Mouse (Mus musculus) kidney, embryonic 15.5 days (tissue): ENCODE measurements around the gene Reln. TPM values are rescaled to one million over a fixed set of nuclear protein-coding genes. Genes with fewer than 3 reads are reported as not detected.
A peak's percentile ranks its signal among the peaks of the same experiment; 100 is the strongest.

Experiments
- ATAC-seq: fragments of 200-750 bp; cut with Nextera tagmentation; replicated peaks from 2 replicates; pipeline ENCODE4 v1.8.0; 2017; ENCODE audit warnings: moderate TSS enrichment; ENCODE audit not compliant: low FRiP score
- H3K27ac ChIP-seq: fragments of 300-500 bp; sonication (generic); 2 replicates; pipeline ENCODE4 v1.5.1; 2015; ENCODE audit warnings: mild to moderate bottlenecking, inconsistent platforms
- H3K27me3 ChIP-seq: fragments of 300-500 bp; sonication (generic); 2 replicates; pipeline ENCODE4 v1.6.1; 2015; ENCODE audit warnings: inconsistent platforms
- H3K36me3 ChIP-seq: fragments of 300-500 bp; sonication (generic); 2 replicates; pipeline ENCODE4 v1.6.1; 2015; ENCODE audit warnings: inconsistent platforms
- H3K4me1 ChIP-seq: fragments of 300-500 bp; sonication (generic); 2 replicates; pipeline ENCODE4 v1.6.1; 2015; ENCODE audit warnings: inconsistent platforms
- H3K4me2 ChIP-seq: fragments of 300-500 bp; sonication (generic); 2 replicates; pipeline ENCODE4 v1.6.1; 2015; ENCODE audit warnings: moderate library complexity, mild to moderate bottlenecking, inconsistent platforms
- H3K4me3 ChIP-seq: fragments of 300-500 bp; sonication (generic); replicated peaks from 2 replicates; pipeline ENCODE4 v1.5.1; 2015; ENCODE audit warnings: mild to moderate bottlenecking, inconsistent platforms
- H3K9ac ChIP-seq: fragments of 300-500 bp; sonication (generic); 2 replicates; pipeline ENCODE4 v1.6.1; 2015; ENCODE audit warnings: mild to moderate bottlenecking, inconsistent platforms
- H3K9me3 ChIP-seq: fragments of 300-500 bp; sonication (generic); replicated peaks from 2 replicates; pipeline ENCODE4 v1.6.1; 2016; ENCODE audit warnings: inconsistent platforms
- WGBS: fragments of 180-500 bp; shearing (Covaris S2); methylation state at CpG from one replicate; pipeline ENCODE4 v1.1.7; 2015; ENCODE audit warnings: mixed read lengths; 5-methylcytosine and 5-hydroxymethylcytosine counted together
- polyA plus RNA-seq: library from polyadenylated mRNA; unstranded; fragments of >200 nt; fragmentation: Nextera tagmentation; extraction: Ambion mirVana; gene quantifications from 2 replicates; pipeline ENCODE4 v1.2.1, GENCODE M21; 2015

Reln gene
- polyA plus RNA-seq, 1 experiment from 2014 or later, result 13.0 TPM

DNA sequence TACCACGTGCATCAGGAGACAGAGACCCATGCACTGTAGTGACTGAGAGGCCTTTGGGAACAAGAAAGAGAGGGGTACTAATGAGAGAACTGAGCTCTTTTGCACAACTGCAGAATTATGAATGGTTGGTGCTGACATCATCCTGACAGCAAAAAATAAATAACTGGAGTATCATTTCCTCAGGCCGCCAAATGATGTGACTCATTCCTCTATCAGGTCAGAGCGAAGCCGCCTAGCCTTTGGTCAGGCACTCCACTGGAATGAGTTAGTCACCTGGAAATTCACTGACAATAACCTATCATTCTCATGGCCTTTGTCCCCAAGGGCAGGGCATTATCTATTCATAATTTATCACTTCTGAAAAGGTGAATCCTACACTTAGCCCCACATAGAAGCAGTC lies 202.7 kb downstream of the Reln start:
- Histone ChIP-seq H3K27ac (no peak overlapping the region), H3K36me3 (no peaks in the 10 kb centered on the region), H3K27me3 (no peaks in the 10 kb centered on the region), H3K4me3 (no peak overlapping the region), H3K9me3 (peaks cover 3% of the 10 kb centered on the region; the same call in 1 of the 2 replicates), H3K4me2 (no peak overlapping the region), H3K4me1 (no peaks in the 10 kb centered on the region), H3K9ac (no peak overlapping the region)
- ATAC-seq, result no peak
- WGBS, result 78% methylated on average over 4 of the region's 4 CpGs

DNA sequence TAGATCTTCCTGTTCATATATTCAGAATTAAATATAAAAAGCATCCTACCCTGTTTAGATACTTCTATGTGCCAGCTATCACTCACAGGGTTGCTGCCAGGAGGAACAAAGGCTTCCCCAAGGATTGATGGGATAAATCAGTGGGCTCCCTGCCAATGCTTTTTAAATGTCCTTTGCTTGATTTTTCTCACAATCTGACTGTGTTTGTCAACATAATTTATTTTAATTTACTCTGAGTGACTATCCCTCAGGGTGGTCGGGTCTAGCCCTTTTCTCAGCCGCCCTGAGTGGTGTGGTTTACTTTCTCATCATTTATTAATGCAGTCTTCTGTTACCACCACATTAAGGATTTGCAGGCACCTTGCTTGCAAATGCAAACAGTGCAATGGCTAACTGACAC lies 205.5 kb downstream of the Reln start:
- Histone ChIP-seq H3K27me3 (no peaks in the 10 kb centered on the region), H3K36me3 (no peaks in the 10 kb centered on the region), H3K4me1 (peaks cover 3% of the 10 kb centered on the region; the same call in 1 of the 2 replicates), H3K27ac (no peak overlapping the region), H3K4me2 (no peak overlapping the region), H3K9ac (no peak overlapping the region), H3K4me3 (no peak overlapping the region), H3K9me3 (peaks cover 3% of the 10 kb centered on the region; the same call in 1 of the 2 replicates)
- no peak for ATAC-seq
- 66% methylated on average over 2 of the region's 2 CpGs for WGBS

DNA sequence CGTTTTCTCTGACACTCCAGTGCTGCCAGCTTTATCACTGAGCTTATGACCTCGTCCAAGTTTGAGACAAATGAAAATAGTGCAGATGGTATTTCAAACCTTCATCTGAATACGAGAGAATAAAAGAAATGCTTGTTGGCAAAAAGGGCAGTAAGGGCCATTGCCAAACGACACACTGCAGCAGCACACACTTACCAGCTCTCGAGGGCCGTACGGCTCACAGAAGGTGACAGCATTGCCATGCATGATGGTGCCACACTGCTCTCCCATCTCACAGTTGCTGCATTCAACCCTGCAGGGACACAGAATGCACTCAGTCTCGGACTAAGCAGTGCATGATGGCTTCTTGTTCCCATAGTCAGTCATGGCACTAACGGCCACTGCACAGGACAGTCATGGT lies 210.1 kb downstream of the Reln start:
- Histone ChIP-seq H3K4me2 (no peak overlapping the region), H3K4me3 (no peak overlapping the region), H3K9ac (no peak overlapping the region), H3K36me3 (no peaks in the 10 kb centered on the region), H3K27ac (no peak overlapping the region), H3K9me3 (peaks cover 3% of the 10 kb centered on the region; the same call in 1 of the 2 replicates), H3K27me3 (no peaks in the 10 kb centered on the region), H3K4me1 (peaks cover 3% of the 10 kb centered on the region; the same call in 1 of the 2 replicates)
- ATAC-seq, result no peak
- WGBS, result 63% methylated on average over 9 of the region's 9 CpGs

DNA sequence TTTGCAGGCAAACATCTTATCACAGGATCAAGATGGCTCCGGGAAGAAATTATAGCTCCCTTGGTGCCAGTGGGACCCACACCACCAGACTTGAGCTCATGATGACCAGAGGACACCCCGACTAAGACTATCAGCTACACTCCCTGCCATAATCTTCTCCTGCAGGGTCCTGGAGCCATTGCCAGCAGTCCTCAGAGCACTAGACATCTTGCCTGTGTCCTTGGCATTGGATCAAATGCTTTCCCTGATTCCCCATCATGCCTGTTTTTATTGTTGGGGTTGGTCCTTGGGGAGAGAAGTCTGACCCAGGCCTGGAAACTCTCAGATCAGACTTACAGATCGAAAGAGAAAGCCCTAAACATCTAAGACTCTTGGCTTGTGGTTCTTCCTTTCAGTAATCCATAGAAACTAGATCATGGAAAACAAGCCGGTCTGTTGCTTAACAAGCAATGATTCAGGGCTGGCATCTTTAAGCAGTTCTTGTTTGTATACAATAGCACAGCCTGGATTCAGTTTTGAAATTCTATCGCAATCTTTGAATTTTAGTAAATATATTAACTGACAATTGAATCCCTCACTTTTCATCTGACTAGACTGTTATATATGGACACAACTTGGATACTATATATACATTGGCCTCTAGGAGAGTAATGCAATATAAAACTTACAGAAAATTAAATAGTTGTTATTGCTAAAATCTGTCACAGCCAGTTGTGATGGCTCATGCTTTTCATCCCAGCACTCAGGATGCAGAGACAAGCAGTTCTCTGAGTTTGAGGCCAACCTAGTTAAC lies 212.6 kb downstream of the Reln start:
- Histone ChIP-seq H3K4me1 (peaks cover 3% of the 10 kb centered on the region; the same call in 1 of the 2 replicates), H3K27ac (no peak overlapping the region), H3K27me3 (no peaks in the 10 kb centered on the region), H3K9ac (no peak overlapping the region), H3K36me3 (no peaks in the 10 kb centered on the region), H3K4me3 (no peak overlapping the region), H3K4me2 (no peak overlapping the region), H3K9me3 (no peaks in the 10 kb centered on the region)
- no peak for ATAC-seq
- WGBS, result 79% methylated on average over 5 of the region's 5 CpGs

DNA sequence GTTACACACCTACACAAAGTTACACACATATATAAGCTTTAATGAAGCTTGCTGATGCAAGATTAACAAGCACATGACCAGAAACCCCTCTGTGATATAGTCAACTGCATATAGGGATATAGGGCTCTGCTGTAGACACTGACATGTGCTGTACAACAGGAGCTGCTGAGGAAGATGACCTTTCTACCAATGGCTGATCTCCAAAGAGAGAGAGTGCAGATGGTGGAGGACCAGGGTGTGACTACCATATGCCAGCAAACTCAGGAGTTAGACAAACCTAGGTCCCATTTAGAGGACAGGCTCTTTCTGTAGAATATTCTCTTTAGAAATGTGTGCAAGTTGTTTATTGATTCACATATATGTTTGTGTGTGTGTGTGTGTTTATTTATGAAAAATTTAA lies 216.9 kb downstream of the Reln start:
- Histone ChIP-seq H3K4me2 (no peak overlapping the region), H3K27ac (no peak overlapping the region), H3K4me1 (no peaks in the 10 kb centered on the region), H3K9ac (no peak overlapping the region), H3K4me3 (no peak overlapping the region), H3K36me3 (no peaks in the 10 kb centered on the region), H3K9me3 (no peaks in the 10 kb centered on the region), H3K27me3 (no peaks in the 10 kb centered on the region)
- ATAC-seq, result no peak

DNA sequence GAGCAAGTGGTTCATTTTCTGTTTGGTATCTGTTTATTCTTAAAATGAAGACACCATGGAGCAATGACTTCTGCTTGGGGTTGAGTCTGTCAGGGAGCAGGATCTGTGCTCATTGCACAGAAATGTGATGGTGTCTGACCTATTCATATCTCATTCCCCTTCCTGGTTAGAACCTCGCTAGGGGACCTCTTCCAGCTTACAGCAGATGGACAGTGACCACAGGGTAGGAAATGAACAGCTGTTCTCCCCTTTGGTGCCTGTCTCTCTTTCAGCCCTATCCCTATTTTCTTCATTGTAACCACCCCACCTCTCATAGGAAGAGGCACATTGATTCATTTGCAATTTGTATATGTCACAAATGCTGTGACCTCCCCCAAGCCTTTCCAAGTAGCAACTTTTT lies 225.2 kb downstream of the Reln start:
- 65% methylated on average over 1 of the region's 1 CpGs for WGBS
- Histone ChIP-seq H3K27me3 (no peaks in the 10 kb centered on the region), H3K9me3 (no peaks in the 10 kb centered on the region), H3K4me2 (no peak overlapping the region), H3K9ac (no peak overlapping the region), H3K27ac (no peak overlapping the region), H3K36me3 (no peaks in the 10 kb centered on the region), H3K4me1 (no peaks in the 10 kb centered on the region), H3K4me3 (no peak overlapping the region)
- no peak for ATAC-seq

DNA sequence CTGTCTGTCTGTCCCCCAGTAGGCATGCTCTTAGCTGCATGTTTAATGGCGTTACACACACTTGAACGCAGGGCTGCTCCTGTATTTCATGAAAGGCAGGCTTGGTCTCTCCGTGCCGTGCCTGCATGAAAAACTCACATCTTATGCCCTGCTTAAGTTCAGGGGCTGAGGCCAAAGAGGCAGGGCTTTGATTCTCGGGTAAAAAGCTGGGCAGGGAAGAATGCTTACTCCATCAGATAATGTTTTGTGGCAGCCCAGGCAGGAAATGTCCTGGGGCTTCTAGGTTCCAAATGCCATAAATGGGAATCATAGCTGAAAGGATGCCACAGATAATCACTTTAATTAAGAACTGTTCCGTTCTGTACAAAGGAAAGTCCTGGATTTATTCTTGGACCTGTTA lies 226.0 kb downstream of the Reln start:
- Histone ChIP-seq H3K36me3 (no peaks in the 10 kb centered on the region), H3K4me1 (no peaks in the 10 kb centered on the region), H3K9ac (no peak overlapping the region), H3K9me3 (no peaks in the 10 kb centered on the region), H3K4me2 (no peak overlapping the region), H3K4me3 (no peak overlapping the region), H3K27me3 (no peaks in the 10 kb centered on the region), H3K27ac (no peak overlapping the region)
- ATAC-seq, result no peak
- WGBS, result 61% methylated on average over 6 of the region's 6 CpGs

DNA sequence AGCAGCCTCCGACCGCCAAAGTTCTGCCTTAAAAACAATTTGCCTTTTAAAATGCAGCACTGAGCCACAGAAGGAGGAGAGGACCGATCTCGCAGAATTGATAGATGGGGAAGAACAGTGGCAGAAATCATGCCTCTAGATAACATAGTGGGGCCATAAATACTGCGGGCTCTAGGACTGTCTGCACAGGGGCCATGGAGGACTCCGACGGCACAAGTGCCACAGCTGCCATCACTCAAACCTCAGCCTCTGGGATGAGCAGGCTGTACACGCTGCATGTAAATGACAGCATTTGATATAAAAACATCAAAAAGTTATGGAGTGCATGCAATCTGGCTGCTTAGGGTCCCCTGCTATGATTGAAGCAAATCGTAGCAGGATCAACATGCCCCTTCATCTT lies 227.6 kb downstream of the Reln start:
- no peaks in the 10 kb centered on the region for H3K9me3 ChIP-seq
- 41% methylated on average over 9 of the region's 9 CpGs for WGBS
- H3K4me3 ChIP-seq, result no peak overlapping the region
- H3K27ac ChIP-seq, result no peak overlapping the region
- ATAC-seq, result 0 out of 2 replicates have a peak, but pooled peaks have one; percentile 29
- no peaks in the 10 kb centered on the region for H3K36me3 ChIP-seq
- H3K4me1 ChIP-seq, result no peaks in the 10 kb centered on the region
- no peaks in the 10 kb centered on the region for H3K27me3 ChIP-seq
- no peak overlapping the region for H3K4me2 ChIP-seq
- H3K9ac ChIP-seq, result no peak overlapping the region

DNA sequence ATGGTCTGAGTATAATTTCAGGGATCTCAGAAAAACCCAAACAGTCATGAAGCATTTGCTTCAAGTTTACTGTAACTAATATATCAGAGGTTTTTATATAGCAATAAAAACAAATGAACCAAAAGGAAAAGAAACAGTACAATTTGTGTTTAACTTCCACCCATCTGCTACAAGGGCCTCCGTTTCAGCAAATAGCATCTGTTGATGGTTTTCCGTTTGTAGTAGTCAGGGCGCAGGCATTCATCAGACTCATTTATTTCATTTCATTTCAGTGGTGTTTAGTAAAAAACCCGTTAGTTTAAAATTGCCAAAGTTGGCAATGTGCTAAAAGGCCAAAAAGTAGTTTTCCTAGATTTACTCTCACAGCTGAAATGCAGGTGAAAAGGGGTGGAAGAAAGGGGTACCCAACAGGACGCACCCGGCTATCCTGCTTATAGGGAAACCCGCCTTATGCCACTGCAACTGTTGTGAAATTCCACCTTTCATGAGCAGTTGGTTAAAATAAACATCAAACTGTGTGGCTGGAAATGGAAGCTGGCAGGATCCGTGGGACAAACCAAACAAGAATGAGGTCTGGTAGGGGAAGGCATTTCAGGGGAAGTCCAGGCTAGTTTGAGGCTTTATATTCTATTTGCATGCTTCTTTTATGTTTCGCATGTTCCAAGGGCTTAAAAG lies 237.6 kb downstream of the Reln start:
- H3K4me3 ChIP-seq, result no peak overlapping the region
- H3K27ac ChIP-seq, result no peak overlapping the region
- H3K4me1 ChIP-seq, result no peaks in the 10 kb centered on the region
- no peak for ATAC-seq
- no peak overlapping the region for H3K9ac ChIP-seq
- no peaks in the 10 kb centered on the region for H3K9me3 ChIP-seq
- H3K4me2 ChIP-seq, result no peak overlapping the region
- H3K36me3 ChIP-seq, result no peaks in the 10 kb centered on the region
- no peaks in the 10 kb centered on the region for H3K27me3 ChIP-seq
- 68% methylated on average over 9 of the region's 9 CpGs for WGBS

DNA sequence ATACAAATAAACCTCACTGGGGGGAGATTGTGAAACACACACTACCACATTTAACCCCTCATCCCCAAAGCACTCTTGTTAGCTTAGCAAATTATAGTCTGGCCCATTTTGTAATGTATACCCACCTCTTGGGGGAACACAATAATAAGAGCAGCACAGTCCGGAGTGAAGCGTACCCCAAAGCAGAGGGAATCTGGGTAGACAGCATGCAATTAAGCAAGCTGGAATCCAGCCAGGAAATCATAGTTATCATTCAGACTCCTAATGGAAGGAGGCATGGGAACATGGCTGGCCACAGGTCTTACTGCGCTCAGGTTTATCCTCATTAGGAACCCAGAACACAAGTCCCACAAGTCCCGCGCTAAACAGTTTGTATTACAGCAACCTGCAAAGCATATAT lies 249.5 kb downstream of the Reln start:
- H3K4me3 ChIP-seq, result no peak overlapping the region
- no peaks in the 10 kb centered on the region for H3K36me3 ChIP-seq
- H3K27me3 ChIP-seq, result no peaks in the 10 kb centered on the region
- no peak overlapping the region for H3K9ac ChIP-seq
- H3K4me2 ChIP-seq, result no peak overlapping the region
- 84% methylated on average over 5 of the region's 5 CpGs for WGBS
- no peaks in the 10 kb centered on the region for H3K9me3 ChIP-seq
- no peaks in the 10 kb centered on the region for H3K4me1 ChIP-seq
- no peak for ATAC-seq
- no peak overlapping the region for H3K27ac ChIP-seq

DNA sequence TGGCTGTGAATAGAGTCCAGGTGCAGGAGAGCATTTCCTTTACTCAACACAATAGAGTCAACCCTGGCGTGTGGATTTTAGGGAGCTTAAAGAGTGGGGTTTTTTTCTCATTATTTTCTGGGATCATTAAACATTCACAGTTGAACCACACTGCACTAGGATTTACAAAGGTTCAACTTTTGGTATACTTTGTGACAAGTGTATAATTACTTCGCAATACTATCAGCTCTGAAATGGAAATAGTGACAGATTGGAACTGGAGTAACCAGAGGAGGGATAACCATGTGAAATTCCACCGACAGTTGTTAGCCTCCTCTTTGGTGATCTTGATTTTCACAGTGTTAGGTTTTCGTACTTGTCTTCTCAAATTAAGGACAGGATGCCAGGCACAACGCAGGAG lies 250.5 kb downstream of the Reln start:
- no peaks in the 10 kb centered on the region for H3K27me3 ChIP-seq
- H3K9me3 ChIP-seq, result no peaks in the 10 kb centered on the region
- H3K4me1 ChIP-seq, result no peaks in the 10 kb centered on the region
- H3K27ac ChIP-seq, result no peak overlapping the region
- no peak overlapping the region for H3K4me3 ChIP-seq
- no peak overlapping the region for H3K4me2 ChIP-seq
- no peak for ATAC-seq
- no peak overlapping the region for H3K9ac ChIP-seq
- H3K36me3 ChIP-seq, result no peaks in the 10 kb centered on the region
- 70% methylated on average over 5 of the region's 5 CpGs for WGBS

DNA sequence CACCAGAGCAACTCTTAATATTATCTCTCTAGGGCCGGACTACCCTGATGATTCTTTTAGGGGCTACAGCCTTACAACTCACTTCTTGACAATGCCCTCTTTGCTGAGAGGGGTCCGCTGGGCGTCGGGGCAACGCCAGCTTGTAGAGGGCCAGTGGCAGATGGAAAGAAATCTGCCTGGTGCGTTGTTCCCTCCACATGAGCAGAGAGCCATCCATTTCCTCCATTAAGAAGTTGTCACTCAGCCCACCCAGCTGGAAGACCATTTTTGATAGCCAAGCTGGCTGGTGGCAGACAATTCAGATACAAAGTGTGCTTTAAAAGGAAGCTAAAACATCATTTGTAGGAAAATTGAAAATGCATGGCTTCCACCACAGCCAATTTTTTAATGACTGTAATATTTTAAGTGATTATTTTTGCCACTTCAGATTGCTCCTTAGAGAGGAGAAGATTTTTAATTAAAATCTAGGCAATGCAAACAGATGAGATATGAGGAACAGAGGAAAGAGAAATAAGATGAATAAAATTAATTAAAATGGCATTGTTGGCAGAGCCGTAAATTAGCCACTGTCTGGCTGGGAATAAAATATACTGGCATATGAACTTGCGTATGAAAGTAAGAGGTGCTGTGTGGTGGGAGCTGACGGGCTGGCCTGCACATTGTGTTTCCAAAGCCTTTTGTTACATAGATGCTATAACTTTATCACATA lies 251.2 kb downstream of the Reln start:
- WGBS, result 54% methylated on average over 9 of the region's 9 CpGs
- Histone ChIP-seq H3K4me3 (no peak overlapping the region), H3K27ac (peak overlapping the region; percentile 22; the same call in 1 of the 2 replicates), H3K9ac (no peak overlapping the region), H3K27me3 (no peaks in the 10 kb centered on the region), H3K4me2 (no peak overlapping the region), H3K36me3 (no peaks in the 10 kb centered on the region), H3K9me3 (no peaks in the 10 kb centered on the region), H3K4me1 (no peaks in the 10 kb centered on the region)
- ATAC-seq, result no peak
